Mouse (Mus musculus) heart, embryonic 10.5 days (tissue): ENCODE measurements at regions not wholly inside any gene's neighbourhood (a gene's known extent, or its start where the extent isn't known, plus 50 kb on each side); places are given as distances from the start of the nearest gene placed in this dataset.

Experiments
- DNase-seq: peaks from one replicate; pipeline ENCODE4 v3.0.0-alpha.2; 2017; ENCODE audit warnings: low spot score
- H3K27ac ChIP-seq: fragments of 300-500 bp; sonication (generic); 2 replicates; pipeline ENCODE4 v1.5.1; 2016; ENCODE audit warnings: mild to moderate bottlenecking
- H3K27me3 ChIP-seq: fragments of 300-500 bp; sonication (generic); 2 replicates; pipeline ENCODE4 v1.6.1; 2016; ENCODE audit warnings: mild to moderate bottlenecking; ENCODE audit not compliant: poor library complexity, insufficient read depth, severe bottlenecking
- H3K36me3 ChIP-seq: fragments of 300-500 bp; sonication (generic); 2 replicates; pipeline ENCODE4 v1.6.1; 2016; ENCODE audit warnings: mild to moderate bottlenecking, moderate library complexity
- H3K4me1 ChIP-seq: fragments of 300-500 bp; sonication (generic); 2 replicates; pipeline ENCODE4 v1.6.1; 2016; ENCODE audit warnings: mild to moderate bottlenecking
- H3K4me3 ChIP-seq: fragments of 300-500 bp; sonication (generic); 2 replicates; pipeline ENCODE4 v1.5.1; 2016; ENCODE audit warnings: mild to moderate bottlenecking, moderate library complexity
- H3K9me3 ChIP-seq: fragments of 300-500 bp; sonication (generic); 2 replicates; pipeline ENCODE4 v1.6.1; 2016; ENCODE audit warnings: mild to moderate bottlenecking, moderate library complexity
- WGBS: fragments of 180-500 bp; shearing (Covaris S2); methylation state at CpG from one replicate; pipeline ENCODE4 v1.1.7; 2016; 5-methylcytosine and 5-hydroxymethylcytosine counted together

DNA sequence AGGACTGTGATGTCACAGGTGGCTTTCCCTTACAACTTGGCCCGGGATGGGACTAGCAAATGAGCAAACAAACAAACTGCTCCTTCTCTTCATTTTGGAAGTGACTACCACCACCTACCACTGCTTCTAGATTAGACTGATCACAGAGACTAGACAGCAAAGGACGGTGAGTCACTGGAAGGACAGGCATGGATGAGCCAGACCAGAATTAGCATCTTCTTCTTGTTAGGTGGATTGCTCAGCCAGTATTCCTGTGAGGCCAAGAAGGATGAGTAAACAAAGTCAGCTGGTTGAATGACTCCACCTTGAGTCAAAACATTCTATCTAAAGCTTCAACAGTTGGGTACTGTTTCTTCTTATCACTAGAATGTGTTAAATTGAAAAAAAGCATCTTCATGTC is 385.1 kb upstream of the Mon1b start:
- Histone ChIP-seq H3K9me3 (no peaks in the 10 kb centered on the region), H3K4me1 (no peaks in the 10 kb centered on the region), H3K27ac (no peak overlapping the region), H3K27me3 (no peaks in the 10 kb centered on the region), H3K36me3 (no peaks in the 10 kb centered on the region), H3K4me3 (no peak overlapping the region)
- 87% methylated on average over 2 of the region's 2 CpGs for whole genome bisulfite sequencing
- DNase-seq, result no peak

DNA sequence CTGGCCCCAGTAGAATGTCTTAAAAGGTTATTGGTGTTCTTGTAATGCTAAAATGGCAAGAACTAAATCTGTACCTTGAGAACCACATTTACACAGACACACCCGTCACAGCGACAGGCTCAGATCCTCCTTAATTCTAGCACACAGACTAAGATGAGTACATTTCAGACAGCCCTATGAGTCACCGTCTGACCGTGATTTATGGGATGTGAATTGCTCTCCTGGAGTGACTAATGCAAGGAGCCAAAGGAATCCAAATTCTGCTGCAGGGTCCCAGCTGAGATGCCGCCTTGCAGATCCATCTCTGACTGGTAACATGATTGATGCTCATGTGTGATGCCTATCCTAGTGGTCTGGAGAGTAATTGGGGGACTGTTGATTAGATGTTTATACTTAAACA is 381.3 kb upstream of the Mon1b start:
- Histone ChIP-seq H3K4me1 (no peaks in the 10 kb centered on the region), H3K9me3 (no peaks in the 10 kb centered on the region), H3K27ac (no peak overlapping the region), H3K27me3 (no peaks in the 10 kb centered on the region), H3K4me3 (no peak overlapping the region), H3K36me3 (no peaks in the 10 kb centered on the region)
- 75% methylated on average over 5 of the region's 5 CpGs for WGBS
- DNase-seq, result no peak

GRCm38 (mm10) chr8:113259477-113259876 is 375.9 kb upstream of the Mon1b start:
- Histone ChIP-seq H3K27ac (no peak overlapping the region), H3K4me1 (no peaks in the 10 kb centered on the region), H3K4me3 (no peak overlapping the region), H3K27me3 (no peaks in the 10 kb centered on the region), H3K9me3 (no peaks in the 10 kb centered on the region), H3K36me3 (no peaks in the 10 kb centered on the region)
- no peak for DNase-seq
- WGBS, result 84% methylated on average over 1 of the region's 1 CpGs

DNA sequence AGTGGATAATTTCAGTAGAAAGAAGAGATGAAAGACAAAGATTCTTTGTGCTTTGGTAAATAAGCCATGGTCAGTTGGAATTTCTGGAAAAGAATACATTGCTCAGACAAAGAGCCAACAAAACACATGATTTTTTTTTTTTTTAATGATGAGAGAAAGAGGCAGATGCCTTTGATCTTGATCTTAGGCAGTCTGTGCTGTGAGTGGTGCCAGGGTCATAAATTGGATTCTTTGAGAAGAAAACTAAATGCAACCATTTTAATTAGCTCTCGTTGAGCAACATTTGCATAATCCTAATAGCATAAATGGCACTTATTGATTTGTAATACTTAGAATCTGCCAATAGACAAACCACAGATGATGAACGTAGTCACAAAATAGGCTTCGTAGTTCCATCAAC is 372.1 kb upstream of the Mon1b start:
- no peak overlapping the region for H3K27ac ChIP-seq
- H3K36me3 ChIP-seq, result no peaks in the 10 kb centered on the region
- 82% methylated on average over 3 of the region's 3 CpGs for WGBS
- no peak for DNase-seq
- no peaks in the 10 kb centered on the region for H3K27me3 ChIP-seq
- no peak overlapping the region for H3K4me3 ChIP-seq
- H3K9me3 ChIP-seq, result no peaks in the 10 kb centered on the region
- 0 out of 2 replicates have a peak, but pooled peaks cover 5% of the 10 kb centered on the region for H3K4me1 ChIP-seq

- Histone ChIP-seq H3K4me3 (no peak overlapping the region), H3K9me3 (no peaks in the 10 kb centered on the region), H3K4me1 (0 out of 2 replicates have a peak, but pooled peaks cover 5% of the 10 kb centered on the region), H3K27me3 (no peaks in the 10 kb centered on the region), H3K27ac (no peak overlapping the region), H3K36me3 (no peaks in the 10 kb centered on the region)
- WGBS, result 84% methylated on average over 4 of the region's 4 CpGs
- DNase-seq, result no peak
Observed at GRCm38 (mm10) chr8:113271262-113271661, 364.1 kb upstream of the Mon1b start.

- no peaks in the 10 kb centered on the region for H3K36me3 ChIP-seq
- no peak for DNase-seq
- no peak overlapping the region for H3K4me3 ChIP-seq
- no peaks in the 10 kb centered on the region for H3K9me3 ChIP-seq
- H3K27ac ChIP-seq, result no peak overlapping the region
- 89% methylated on average over 4 of the region's 4 CpGs for WGBS
- no peaks in the 10 kb centered on the region for H3K27me3 ChIP-seq
- H3K4me1 ChIP-seq, result no peaks in the 10 kb centered on the region
Observed at GRCm38 (mm10) chr8:113300273-113300843, 335.0 kb upstream of the Mon1b start.

DNA sequence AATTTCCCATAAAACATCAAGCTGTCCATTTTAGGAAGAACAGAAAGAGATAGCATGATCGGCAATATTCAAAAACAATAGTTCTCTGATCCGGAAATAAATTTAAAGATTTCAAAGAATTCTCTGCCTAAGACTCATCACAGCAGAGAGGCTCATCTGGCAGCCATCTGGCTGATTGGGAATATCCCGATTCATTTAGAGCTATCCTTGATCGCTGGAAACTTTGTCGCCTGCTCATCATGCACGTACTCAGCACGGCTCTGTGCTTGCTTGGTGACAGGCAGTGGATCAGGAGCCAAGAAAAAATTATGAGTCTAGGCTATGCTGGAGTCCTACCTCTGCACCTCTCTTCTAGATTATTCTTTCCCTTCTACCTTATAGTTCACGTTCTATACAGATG is 332.0 kb upstream of the Mon1b start:
- Histone ChIP-seq H3K36me3 (no peaks in the 10 kb centered on the region), H3K9me3 (no peaks in the 10 kb centered on the region), H3K4me3 (no peak overlapping the region), H3K4me1 (no peaks in the 10 kb centered on the region), H3K27me3 (no peaks in the 10 kb centered on the region), H3K27ac (no peak overlapping the region)
- WGBS, result 80% methylated on average over 8 of the region's 8 CpGs
- no peak for DNase-seq

- Histone ChIP-seq H3K36me3 (no peaks in the 10 kb centered on the region), H3K4me1 (no peaks in the 10 kb centered on the region), H3K9me3 (no peaks in the 10 kb centered on the region), H3K27me3 (no peaks in the 10 kb centered on the region), H3K27ac (no peak overlapping the region), H3K4me3 (no peak overlapping the region)
- WGBS, result 80% methylated on average over 3 of the region's 3 CpGs
- no peak for DNase-seq
Observed at GRCm38 (mm10) chr8:113317169-113317568, 318.2 kb upstream of the Mon1b start.

DNA sequence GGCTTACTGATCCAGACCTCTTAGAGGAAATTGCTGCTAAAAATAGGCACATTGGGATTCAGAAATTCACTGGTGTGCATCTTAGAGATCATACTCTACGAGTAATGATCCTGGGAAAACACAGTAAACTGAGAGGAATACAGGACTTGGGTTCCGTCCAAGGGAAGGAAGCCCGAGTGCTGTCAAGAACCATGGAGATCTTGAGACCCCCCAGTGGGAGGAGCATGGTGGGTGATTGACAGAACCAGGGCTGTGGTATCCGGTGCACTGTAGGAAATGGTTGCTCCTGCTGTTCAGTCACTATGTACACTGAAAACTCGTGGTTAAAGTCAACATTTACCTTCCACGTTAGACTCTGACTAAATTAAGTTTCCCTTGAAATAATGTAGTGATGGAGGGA is 303.8 kb upstream of the Mon1b start:
- no peaks in the 10 kb centered on the region for H3K27me3 ChIP-seq
- WGBS, result 67% methylated on average over 6 of the region's 6 CpGs

DNA sequence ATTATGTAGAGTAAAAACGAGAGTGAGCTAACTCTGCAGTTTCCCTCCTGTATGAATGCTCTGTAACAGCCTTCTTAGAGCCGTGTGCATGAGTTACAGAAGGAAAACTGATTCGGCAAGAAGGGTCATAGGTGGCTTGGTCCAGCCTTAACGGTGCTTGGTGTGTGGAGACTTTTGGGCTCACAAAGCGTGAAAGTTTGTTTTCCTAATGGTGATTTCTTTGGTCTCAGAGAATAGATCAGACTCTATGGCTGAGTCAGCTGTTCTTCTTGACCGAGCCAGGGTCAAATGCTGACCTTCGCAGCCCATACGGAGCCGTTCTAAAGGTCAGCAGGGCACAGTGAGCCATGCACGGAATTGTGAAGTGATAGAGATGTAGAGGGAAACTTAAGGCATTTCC is 294.1 kb upstream of the Mon1b start:
- no peaks in the 10 kb centered on the region for H3K9me3 ChIP-seq
- H3K27ac ChIP-seq, result no peak overlapping the region
- DNase-seq, result no peak
- H3K27me3 ChIP-seq, result no peaks in the 10 kb centered on the region
- H3K4me1 ChIP-seq, result no peaks in the 10 kb centered on the region
- 70% methylated on average over 10 of the region's 10 CpGs for WGBS
- no peaks in the 10 kb centered on the region for H3K36me3 ChIP-seq
- no peak overlapping the region for H3K4me3 ChIP-seq

More for the DNA sequence above, 303.8 kb upstream of the Mon1b start:
- no peaks in the 10 kb centered on the region for H3K4me1 ChIP-seq
- no peaks in the 10 kb centered on the region for H3K9me3 ChIP-seq
- H3K4me3 ChIP-seq, result no peak overlapping the region
- DNase-seq, result no peak
- no peak overlapping the region for H3K27ac ChIP-seq
- no peaks in the 10 kb centered on the region for H3K36me3 ChIP-seq

DNA sequence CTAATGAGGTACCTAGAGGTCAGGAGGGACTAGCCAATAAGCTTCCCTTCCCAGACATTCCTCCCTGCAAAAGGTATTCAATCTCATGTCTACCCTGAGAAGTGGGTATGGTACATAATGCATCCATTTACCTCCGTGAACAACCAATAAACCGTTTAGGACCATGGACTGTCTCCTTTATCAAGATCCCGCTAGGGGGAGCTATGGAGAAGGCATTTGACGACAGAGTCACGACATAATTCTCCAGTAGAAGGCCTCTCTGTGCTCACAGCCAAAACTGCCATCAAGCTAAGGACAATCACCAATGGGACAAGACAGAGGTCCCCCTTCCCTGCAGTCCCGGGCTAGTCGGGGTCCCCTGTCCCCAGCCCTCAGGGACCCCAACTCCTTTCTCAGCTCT is 273.5 kb upstream of the Mon1b start:
- no peak overlapping the region for H3K4me3 ChIP-seq
- DNase-seq, result no peak
- peaks cover 6% of the 10 kb centered on the region; the same call in 1 of the 2 replicates for H3K9me3 ChIP-seq
- H3K36me3 ChIP-seq, result no peaks in the 10 kb centered on the region
- H3K4me1 ChIP-seq, result no peaks in the 10 kb centered on the region
- 50% methylated on average over 7 of the region's 7 CpGs for WGBS
- H3K27ac ChIP-seq, result no peak overlapping the region
- no peaks in the 10 kb centered on the region for H3K27me3 ChIP-seq

GRCm38 (mm10) chr8:113364181-113364580 is 271.2 kb upstream of the Mon1b start:
- 77% methylated on average over 8 of the region's 13 CpGs for WGBS
- no peak for DNase-seq
- Histone ChIP-seq H3K4me3 (no peak overlapping the region), H3K27ac (no peak overlapping the region), H3K4me1 (no peaks in the 10 kb centered on the region), H3K27me3 (no peaks in the 10 kb centered on the region), H3K9me3 (peaks cover 6% of the 10 kb centered on the region; the same call in 1 of the 2 replicates), H3K36me3 (no peaks in the 10 kb centered on the region)

DNA sequence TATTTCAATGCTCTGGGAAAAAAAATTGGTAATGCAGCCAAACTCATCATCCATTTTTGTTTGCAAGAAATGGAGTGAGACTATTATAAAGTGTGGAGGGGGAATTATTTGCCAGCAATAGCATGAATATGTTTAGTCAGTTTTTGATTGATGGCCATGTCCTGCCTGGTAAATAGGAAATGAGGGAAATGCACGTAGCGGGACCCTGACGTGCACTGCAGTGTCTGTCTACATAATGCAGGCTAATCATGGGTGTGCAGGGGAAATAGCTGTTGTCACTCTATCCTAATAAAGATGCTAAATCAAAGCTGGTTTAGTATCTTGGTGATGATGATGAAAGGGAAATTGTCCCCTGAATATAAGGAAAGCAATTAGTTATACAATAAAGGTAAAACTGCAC is 251.9 kb upstream of the Mon1b start:
- WGBS, result 62% methylated on average over 3 of the region's 3 CpGs
- no peak for DNase-seq
- H3K27ac ChIP-seq, result no peak overlapping the region

GRCm38 (mm10) chr8:113383974-113384373 is 251.4 kb upstream of the Mon1b start:
- Histone ChIP-seq H3K9me3 (no peaks in the 10 kb centered on the region), H3K4me1 (no peaks in the 10 kb centered on the region; the same call in 1 of the 2 replicates), H3K36me3 (no peaks in the 10 kb centered on the region), H3K27ac (no peak overlapping the region), H3K4me3 (no peak overlapping the region), H3K27me3 (no peaks in the 10 kb centered on the region)
- no peak for DNase-seq
- 35% methylated on average over 4 of the region's 4 CpGs for WGBS

More for the DNA sequence above, 251.9 kb upstream of the Mon1b start:
- Histone ChIP-seq H3K4me1 (no peaks in the 10 kb centered on the region; the same call in 1 of the 2 replicates), H3K36me3 (no peaks in the 10 kb centered on the region), H3K9me3 (no peaks in the 10 kb centered on the region), H3K27me3 (no peaks in the 10 kb centered on the region), H3K4me3 (no peak overlapping the region)
